Mouse (Mus musculus) olfactory bulb, adult 2 months (tissue): Measurements from ENCODE around the gene Esrp2. TPM values are rescaled to one million over a fixed set of nuclear protein-coding genes. Genes with fewer than 3 reads are reported as not detected.

ENCODE experiments used
- H3K27ac ChIP-seq: fragments of 200-500 bp; 2 replicates; pipeline ENCODE4 v1.5.1; 2012; ENCODE audit warnings: low read depth, low read length; ENCODE audit not compliant: insufficient read depth
- H3K4me1 ChIP-seq: fragments of 200-500 bp; 2 replicates; pipeline ENCODE4 v1.6.1; 2012; ENCODE audit warnings: low read length; ENCODE audit not compliant: control insufficient read depth, insufficient read depth
- H3K4me3 ChIP-seq: fragments of 200-500 bp; 2 replicates; pipeline ENCODE4 v1.5.1; 2012; ENCODE audit warnings: mild to moderate bottlenecking, low read depth, low read length, moderate library complexity; ENCODE audit not compliant: insufficient read depth
- CTCF ChIP-seq: fragments of 200-500 bp; IDR thresholded peaks from 2 replicates; pipeline ENCODE4 v1.5.1; 2012; ENCODE audit warnings: low read depth, mild to moderate bottlenecking, low read length, moderate library complexity; ENCODE audit not compliant: insufficient read depth
- POLR2A ChIP-seq: fragments of 200-500 bp; IDR thresholded peaks from 2 replicates; pipeline ENCODE4 v1.6.1; 2012; ENCODE audit warnings: mild to moderate bottlenecking, low read depth, low read length, moderate library complexity; ENCODE audit not compliant: insufficient read depth
- WGBS: fragments of 180-500 bp; shearing (Covaris S2); methylation state at CpG from one replicate; pipeline ENCODE4 v1.1.7; 2018; 5-methylcytosine and 5-hydroxymethylcytosine counted together
- polyA plus RNA-seq: library from polyadenylated mRNA; stranded (reverse); fragments of >200 nt; gene quantifications from 2 replicates; pipeline ENCODE4 v1.2.4, GENCODE M21; 2012; ENCODE audit warnings: low replicate concordance; ENCODE audit not compliant: missing spikeins, insufficient read depth, insufficient read length

Esrp2 gene
- polyA plus RNA-seq: not detected in 2 replicates

- H3K4me3 ChIP-seq: peak within 1 kb of the TSS; percentile 43
- peaks cover 36% of the 10 kb centered on the region for H3K4me1 ChIP-seq
- TF ChIP-seq POLR2A (no peak), CTCF (no peak)
- WGBS: 1% methylated on average over 86 of the region's 86 CpGs
- no peak within 1 kb of the TSS for H3K27ac ChIP-seq
Measured at GRCm38 (mm10) chr8:106136156-106137130, at the start of gene Esrp2. Gene Esrp2 (minus strand): TSS chr8:106136974.

GRCm38 (mm10) chr8:106186394-106186793 is 49.6 kb upstream of the Esrp2 start:
- H3K27ac ChIP-seq: no peak overlapping the region
- TF ChIP-seq POLR2A (no peak), CTCF (no peak)

GRCm38 (mm10) chr8:106185628-106186270 is 49.0 kb upstream of the Esrp2 start:
- TF ChIP-seq POLR2A (no peak), CTCF (no peak)
- 54% methylated on average over 8 of the region's 8 CpGs for WGBS
- no peak overlapping the region for H3K4me3 ChIP-seq

More at GRCm38 (mm10) chr8:106186394-106186793, 49.6 kb upstream of the Esrp2 start:
- 83% methylated on average over 3 of the region's 3 CpGs for WGBS
- Histone ChIP-seq H3K4me1 (no peaks in the 10 kb centered on the region), H3K4me3 (no peak overlapping the region)

GRCm38 (mm10) chr8:106178428-106178827 is 41.7 kb upstream of the Esrp2 start:
- Histone ChIP-seq H3K4me1 (no peaks in the 10 kb centered on the region), H3K4me3 (no peak overlapping the region), H3K27ac (no peak overlapping the region)
- WGBS: 70% methylated on average over 2 of the region's 2 CpGs
- TF ChIP-seq CTCF (no peak), POLR2A (no peak)

More at GRCm38 (mm10) chr8:106185628-106186270, 49.0 kb upstream of the Esrp2 start:
- Histone ChIP-seq H3K27ac (no peak overlapping the region), H3K4me1 (no peaks in the 10 kb centered on the region)

GRCm38 (mm10) chr8:106177594-106177993 is 40.8 kb upstream of the Esrp2 start:
- no peak overlapping the region for H3K4me3 ChIP-seq
- H3K4me1 ChIP-seq: no peaks in the 10 kb centered on the region
- no peak for TF ChIP-seq CTCF
- TF ChIP-seq POLR2A: no peak
- 89% methylated on average over 1 of the region's 1 CpGs for WGBS
- H3K27ac ChIP-seq: no peak overlapping the region

- no peak overlapping the region for H3K27ac ChIP-seq
- TF ChIP-seq POLR2A (no peak), CTCF (no peak)
- WGBS: 53% methylated on average over 1 of the region's 1 CpGs
Measured at GRCm38 (mm10) chr8:106176891-106177290, 40.1 kb upstream of the Esrp2 start.

GRCm38 (mm10) chr8:106173566-106173965 is 36.8 kb upstream of the Esrp2 start:
- H3K4me3 ChIP-seq: no peak overlapping the region
- no peak overlapping the region for H3K27ac ChIP-seq
- peaks cover 4% of the 10 kb centered on the region; the same call in 1 of the 2 replicates for H3K4me1 ChIP-seq
- 96% methylated on average over 3 of the region's 3 CpGs for WGBS
- no peak for TF ChIP-seq CTCF
- no peak for TF ChIP-seq POLR2A

More at GRCm38 (mm10) chr8:106176891-106177290, 40.1 kb upstream of the Esrp2 start:
- H3K4me1 ChIP-seq: peaks cover 2% of the 10 kb centered on the region; the same call in 1 of the 2 replicates
- no peak overlapping the region for H3K4me3 ChIP-seq

GRCm38 (mm10) chr8:106169934-106170480 is 33.2 kb upstream of the Esrp2 start:
- H3K4me1 ChIP-seq: peaks cover 4% of the 10 kb centered on the region; the same call in 1 of the 2 replicates
- H3K4me3 ChIP-seq: peak overlapping the region; percentile 23; the same call in 1 of the 2 replicates
- no peak for TF ChIP-seq POLR2A
- no peak for TF ChIP-seq CTCF
- no peak overlapping the region for H3K27ac ChIP-seq
- WGBS: 12% methylated on average over 6 of the region's 6 CpGs
